Mouse (Mus musculus) embryonic facial prominence, embryonic 13.5 days (tissue): ENCODE data around the gene Zyx. TPM values are rescaled to one million over a fixed set of nuclear protein-coding genes. Genes with fewer than 3 reads are reported as not detected.

Experiments
- ATAC-seq: fragments of 200-750 bp; cut with Nextera tagmentation; 2 replicates; pipeline ENCODE4 v1.8.0; 2017; ENCODE audit warnings: low read depth; ENCODE audit not compliant: insufficient number of reproducible peaks, insufficient read depth, low FRiP score, low TSS enrichment
- H3K27ac ChIP-seq: fragments of 300-500 bp; sonication (generic); 2 replicates; pipeline ENCODE4 v1.5.1; 2015; ENCODE audit warnings: moderate library complexity, mild to moderate bottlenecking, inconsistent platforms
- H3K27me3 ChIP-seq: fragments of 300-500 bp; sonication (generic); 2 replicates; pipeline ENCODE4 v1.6.1; 2015; ENCODE audit warnings: mild to moderate bottlenecking, inconsistent platforms
- H3K36me3 ChIP-seq: fragments of 300-500 bp; sonication (generic); 2 replicates; pipeline ENCODE4 v1.6.1; 2015; ENCODE audit warnings: mild to moderate bottlenecking, inconsistent platforms
- H3K4me1 ChIP-seq: fragments of 300-500 bp; sonication (generic); 2 replicates; pipeline ENCODE4 v1.6.1; 2015; ENCODE audit warnings: inconsistent platforms
- H3K4me2 ChIP-seq: fragments of 300-500 bp; sonication (generic); 2 replicates; pipeline ENCODE4 v1.6.1; 2015; ENCODE audit warnings: moderate library complexity, mild to moderate bottlenecking, inconsistent platforms
- H3K4me3 ChIP-seq: fragments of 300-500 bp; sonication (generic); 2 replicates; pipeline ENCODE4 v1.5.1; 2015; ENCODE audit warnings: mild to moderate bottlenecking, inconsistent platforms
- H3K9ac ChIP-seq: fragments of 300-500 bp; sonication (generic); 2 replicates; pipeline ENCODE4 v1.6.1; 2015; ENCODE audit warnings: mild to moderate bottlenecking, inconsistent platforms
- H3K9me3 ChIP-seq: fragments of 300-500 bp; sonication (generic); 2 replicates; pipeline ENCODE4 v1.6.1; 2016; ENCODE audit warnings: inconsistent platforms
- WGBS: fragments of 180-500 bp; shearing (Covaris S2); methylation state at CpG from one replicate; pipeline ENCODE4 v1.1.7; 2015; ENCODE audit warnings: mixed read lengths; 5-methylcytosine and 5-hydroxymethylcytosine counted together
- polyA plus RNA-seq: library from polyadenylated mRNA; unstranded; fragments of >200 nt; fragmentation: Nextera tagmentation; extraction: Ambion mirVana; gene quantifications from 2 replicates; pipeline ENCODE4 v1.2.1, GENCODE M21; 2015

Gene Zyx
- polyA plus RNA-seq, result 77.2 and 81.0 TPM in 2 replicates

- peak within 1 kb of the TSS; percentile 79 for H3K4me3 ChIP-seq
- WGBS, result 0% methylated on average over 24 of the region's 36 CpGs
These were observed at the start of gene Zyx for GRCm38 (mm10) chr6:42349426-42350020. Zyx (plus strand) TSS chr6:42349630.

GRCm38 (mm10) chr6:42309816-42310378 lies 39.5 kb upstream of the Zyx start:
- Histone ChIP-seq H3K4me1 (no peaks in the 10 kb centered on the region), H3K4me2 (no peak overlapping the region), H3K27me3 (no peaks in the 10 kb centered on the region), H3K9me3 (no peaks in the 10 kb centered on the region), H3K9ac (no peak overlapping the region), H3K27ac (no peak overlapping the region), H3K36me3 (no peaks in the 10 kb centered on the region), H3K4me3 (no peak overlapping the region)
- ATAC-seq, result no peak
- WGBS, result 50% methylated on average over 8 of the region's 8 CpGs

More at GRCm38 (mm10) chr6:42349426-42350020, at the start of gene Zyx:
- Histone ChIP-seq H3K4me1 (peaks cover 47% of the 10 kb centered on the region), H3K27me3 (no peaks in the 10 kb centered on the region), H3K27ac (peak within 1 kb of the TSS; percentile 94), H3K9me3 (no peaks in the 10 kb centered on the region), H3K9ac (peak within 1 kb of the TSS; percentile 88), H3K4me2 (peak within 1 kb of the TSS; percentile 85), H3K36me3 (peaks cover 24% of the 10 kb centered on the region)
- ATAC-seq, result peak; percentile 87

DNA sequence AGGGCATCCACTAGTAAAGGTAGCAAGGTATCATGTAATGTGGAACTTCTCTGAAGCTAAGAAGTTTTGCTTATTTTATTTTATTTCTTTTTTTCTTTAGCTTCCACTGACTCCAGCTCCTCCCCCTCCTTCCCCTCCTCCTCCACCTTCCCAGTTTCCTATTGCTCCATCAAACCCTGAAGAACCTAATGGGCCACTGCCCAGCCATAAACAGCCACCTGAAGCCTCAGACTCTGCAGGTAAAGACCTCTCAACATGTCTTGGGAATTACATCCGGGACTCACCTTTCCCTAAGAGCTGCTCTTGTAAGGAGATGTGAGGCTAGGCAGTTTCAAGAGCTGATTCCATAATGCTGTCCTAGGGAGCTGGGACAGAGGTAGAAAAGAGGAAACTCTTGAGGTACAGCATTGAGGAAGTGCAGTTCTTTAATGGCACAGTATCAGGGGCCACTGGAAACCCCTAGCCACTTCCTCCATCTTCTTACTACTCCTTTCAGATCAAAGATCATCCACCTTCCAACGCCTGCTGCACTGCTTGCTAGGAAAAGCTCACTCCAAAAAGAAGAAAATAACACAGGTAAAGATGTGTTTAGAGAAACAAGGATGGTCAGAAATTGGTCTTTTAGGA lies 38.9 kb upstream of the Zyx start:
- no peaks in the 10 kb centered on the region for H3K4me1 ChIP-seq
- ATAC-seq, result no peak
- WGBS, result 86% methylated on average over 2 of the region's 2 CpGs

GRCm38 (mm10) chr6:42318293-42318692 lies 31.1 kb upstream of the Zyx start:
- no peak overlapping the region for H3K9ac ChIP-seq
- peaks cover 15% of the 10 kb centered on the region; the same call in 1 of the 2 replicates for H3K36me3 ChIP-seq
- peaks cover 24% of the 10 kb centered on the region for H3K27me3 ChIP-seq
- H3K4me2 ChIP-seq, result no peak overlapping the region
- no peak overlapping the region for H3K27ac ChIP-seq
- H3K4me3 ChIP-seq, result no peak overlapping the region
- peaks cover 10% of the 10 kb centered on the region for H3K4me1 ChIP-seq
- H3K9me3 ChIP-seq, result no peaks in the 10 kb centered on the region
- no peak for ATAC-seq
- WGBS, result 84% methylated on average over 4 of the region's 4 CpGs

More for the DNA sequence above, 38.9 kb upstream of the Zyx start:
- H3K9me3 ChIP-seq, result no peaks in the 10 kb centered on the region
- no peaks in the 10 kb centered on the region for H3K27me3 ChIP-seq
- H3K4me3 ChIP-seq, result no peak overlapping the region
- H3K9ac ChIP-seq, result no peak overlapping the region
- H3K4me2 ChIP-seq, result no peak overlapping the region
- H3K27ac ChIP-seq, result no peak overlapping the region
- no peaks in the 10 kb centered on the region for H3K36me3 ChIP-seq

- 0 out of 2 replicates have a peak, but pooled peaks have one; percentile 39 for ATAC-seq
- Histone ChIP-seq H3K4me2 (peak overlapping the region; percentile 94), H3K36me3 (0 out of 2 replicates have a peak, but pooled peaks cover 2% of the 10 kb centered on the region), H3K9ac (peak overlapping the region; percentile 74), H3K9me3 (no peaks in the 10 kb centered on the region), H3K27ac (no peak overlapping the region), H3K4me1 (peaks cover 18% of the 10 kb centered on the region), H3K4me3 (peak overlapping the region; percentile 65), H3K27me3 (peaks cover 34% of the 10 kb centered on the region)
- under 1% methylated on average over 28 of the region's 28 CpGs for WGBS
These were observed 25.9 kb upstream of the Zyx start for GRCm38 (mm10) chr6:42323371-42324066.

DNA sequence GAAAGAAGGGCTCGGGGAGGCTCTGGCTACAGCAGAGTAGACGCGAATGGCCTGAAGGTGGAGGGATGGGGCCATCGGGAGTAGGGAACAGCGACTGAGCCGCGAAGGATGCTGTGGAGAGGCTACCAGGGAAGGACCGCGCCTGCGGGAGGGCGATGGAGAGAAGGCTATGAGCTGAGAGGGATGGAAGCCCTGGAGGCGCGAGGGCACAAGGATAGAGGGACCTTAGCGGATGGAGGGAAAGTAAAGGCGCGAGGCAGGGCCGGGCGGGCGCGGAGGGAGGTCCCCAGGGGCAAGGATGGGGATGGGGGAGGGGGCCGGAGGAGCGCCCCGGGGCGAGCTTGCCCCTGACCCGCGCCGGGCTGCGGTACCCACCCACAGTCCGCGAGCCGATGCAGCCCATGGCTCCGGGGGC lies 25.4 kb upstream of the Zyx start:
- peaks cover 34% of the 10 kb centered on the region for H3K27me3 ChIP-seq
- H3K4me3 ChIP-seq, result peak overlapping the region; percentile 65
- H3K27ac ChIP-seq, result no peak overlapping the region
- H3K9me3 ChIP-seq, result no peaks in the 10 kb centered on the region
- H3K36me3 ChIP-seq, result no peaks in the 10 kb centered on the region
- ATAC-seq, result 0 out of 2 replicates have a peak, but pooled peaks have one; percentile 44
- peaks cover 18% of the 10 kb centered on the region for H3K4me1 ChIP-seq
- peak overlapping the region; percentile 94 for H3K4me2 ChIP-seq
- WGBS, result 0% methylated on average over 27 of the region's 32 CpGs
- H3K9ac ChIP-seq, result peak overlapping the region; percentile 74

DNA sequence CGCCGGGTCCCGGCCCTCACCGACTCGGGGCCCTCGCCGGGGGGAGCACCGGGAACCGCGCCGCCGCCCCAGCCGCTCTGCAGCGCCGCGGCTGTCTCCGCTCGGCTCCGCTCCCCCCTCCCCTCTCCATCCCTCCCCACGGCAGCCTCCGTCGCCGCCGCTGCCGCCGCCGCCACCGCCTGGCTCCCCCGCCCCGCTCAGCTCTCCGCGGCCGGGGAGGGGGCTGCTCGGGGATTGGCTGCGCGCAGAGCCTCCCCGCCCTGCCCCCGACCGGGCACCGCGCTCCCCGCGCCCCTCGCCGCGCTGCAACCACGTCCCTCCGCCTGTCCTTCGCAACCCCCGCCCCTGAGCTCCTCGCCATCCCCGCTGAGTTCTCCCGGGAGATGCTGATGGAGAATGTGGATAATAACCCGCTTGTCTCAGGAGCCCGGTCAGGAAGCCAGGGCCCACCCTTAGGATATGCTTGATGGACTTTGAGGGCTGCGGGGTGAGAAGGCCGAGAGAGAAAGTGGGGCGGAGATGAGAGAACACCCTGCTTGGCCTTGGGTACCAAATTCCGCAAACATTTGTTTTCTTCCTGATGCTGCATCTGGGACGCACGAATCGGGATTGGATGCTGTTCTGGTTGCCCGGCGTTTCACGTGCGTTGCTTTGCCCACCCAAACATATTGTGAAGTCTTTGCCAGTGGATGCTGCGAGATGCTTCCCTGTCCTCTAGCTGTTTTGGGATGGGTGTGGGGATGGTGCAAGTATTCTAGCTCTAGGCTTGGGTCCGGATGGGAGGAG lies 24.8 kb upstream of the Zyx start, which contains the start of gene Fam131b:
Gene Fam131b, minus strand, starts transcription at position 162 of the 786 bp plus-strand sequence.
- Histone ChIP-seq H3K4me1 (peaks cover 18% of the 10 kb centered on the region), H3K4me2 (peak within 1 kb of the TSS; percentile 94), H3K9me3 (no peaks in the 10 kb centered on the region), H3K4me3 (peak within 1 kb of the TSS; percentile 65), H3K36me3 (no peaks in the 10 kb centered on the region), H3K27ac (no peak within 1 kb of the TSS), H3K9ac (peak within 1 kb of the TSS; percentile 74), H3K27me3 (peaks cover 34% of the 10 kb centered on the region)
- peak; percentile 79 for ATAC-seq
- under 1% methylated on average over 34 of the region's 68 CpGs for WGBS

DNA sequence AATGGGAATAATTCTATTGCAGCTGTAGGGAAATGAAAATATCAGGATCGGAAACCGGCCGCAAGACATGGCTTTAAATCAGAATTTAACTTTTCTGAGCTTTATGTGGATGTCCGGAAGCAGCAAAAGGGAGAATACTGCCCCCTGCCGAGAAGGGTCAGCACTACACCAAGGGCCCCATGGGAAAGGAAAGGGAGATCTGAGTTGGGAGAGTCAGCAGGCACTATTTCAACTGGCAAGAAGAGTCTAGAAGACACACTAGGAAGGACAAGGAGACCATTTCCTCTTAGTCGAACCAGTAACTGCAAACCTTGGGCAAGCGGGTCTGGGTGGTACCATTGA lies 24.2 kb upstream of the Zyx start:
- Histone ChIP-seq H3K4me3 (peak overlapping the region; percentile 65), H3K27ac (no peak overlapping the region), H3K9me3 (no peaks in the 10 kb centered on the region), H3K4me1 (peaks cover 18% of the 10 kb centered on the region), H3K4me2 (peak overlapping the region; percentile 94), H3K9ac (peak overlapping the region; percentile 74; the same call in 1 of the 2 replicates), H3K36me3 (no peaks in the 10 kb centered on the region), H3K27me3 (peaks cover 34% of the 10 kb centered on the region)
- ATAC-seq, result no peak
- WGBS, result 3% methylated on average over 7 of the region's 7 CpGs

DNA sequence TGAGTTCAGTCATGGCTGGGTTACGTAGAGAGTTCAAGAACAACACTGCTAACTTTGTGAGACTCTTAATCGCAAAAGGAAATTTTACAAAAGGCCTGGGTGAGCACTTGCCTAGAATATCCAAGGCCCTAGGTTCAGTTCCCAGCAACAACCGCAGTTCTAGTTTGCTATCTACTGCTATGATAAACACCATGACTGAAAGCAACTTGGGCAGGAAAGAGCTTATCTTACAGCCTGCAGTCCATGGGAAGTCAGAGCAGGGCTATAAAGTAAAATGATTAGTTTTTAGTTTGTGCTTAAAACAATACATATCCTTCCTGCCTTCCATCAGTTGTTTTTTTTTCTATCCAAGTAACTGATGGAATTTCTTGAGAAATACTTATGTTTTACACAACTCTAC lies 22.9 kb upstream of the Zyx start:
- Histone ChIP-seq H3K27me3 (peaks cover 28% of the 10 kb centered on the region), H3K36me3 (no peaks in the 10 kb centered on the region), H3K9ac (no peak overlapping the region), H3K4me1 (peaks cover 17% of the 10 kb centered on the region), H3K4me3 (no peak overlapping the region), H3K4me2 (no peak overlapping the region), H3K27ac (no peak overlapping the region), H3K9me3 (no peaks in the 10 kb centered on the region)
- no peak for ATAC-seq
- 92% methylated on average over 3 of the region's 3 CpGs for WGBS

- no peaks in the 10 kb centered on the region for H3K9me3 ChIP-seq
These were observed 20.7 kb upstream of the Zyx start for GRCm38 (mm10) chr6:42328757-42329156.

GRCm38 (mm10) chr6:42330216-42330615 lies 19.2 kb upstream of the Zyx start:
- Histone ChIP-seq H3K9me3 (no peaks in the 10 kb centered on the region), H3K27me3 (no peaks in the 10 kb centered on the region; the same call in 1 of the 2 replicates), H3K4me3 (no peak overlapping the region), H3K9ac (no peak overlapping the region), H3K4me1 (no peaks in the 10 kb centered on the region), H3K27ac (no peak overlapping the region), H3K36me3 (no peaks in the 10 kb centered on the region), H3K4me2 (no peak overlapping the region)
- 75% methylated on average over 3 of the region's 3 CpGs for WGBS
- ATAC-seq, result no peak

More at GRCm38 (mm10) chr6:42328757-42329156, 20.7 kb upstream of the Zyx start:
- H3K4me3 ChIP-seq, result no peak overlapping the region
- H3K4me2 ChIP-seq, result no peak overlapping the region
- H3K27ac ChIP-seq, result no peak overlapping the region
- no peak for ATAC-seq
- 79% methylated on average over 3 of the region's 3 CpGs for WGBS
- no peaks in the 10 kb centered on the region for H3K36me3 ChIP-seq
- H3K9ac ChIP-seq, result no peak overlapping the region
- H3K4me1 ChIP-seq, result peaks cover 3% of the 10 kb centered on the region
- H3K27me3 ChIP-seq, result peaks cover 6% of the 10 kb centered on the region
